Mouse (Mus musculus): ENCODE results near the gene Hist1h1c.

DNA sequence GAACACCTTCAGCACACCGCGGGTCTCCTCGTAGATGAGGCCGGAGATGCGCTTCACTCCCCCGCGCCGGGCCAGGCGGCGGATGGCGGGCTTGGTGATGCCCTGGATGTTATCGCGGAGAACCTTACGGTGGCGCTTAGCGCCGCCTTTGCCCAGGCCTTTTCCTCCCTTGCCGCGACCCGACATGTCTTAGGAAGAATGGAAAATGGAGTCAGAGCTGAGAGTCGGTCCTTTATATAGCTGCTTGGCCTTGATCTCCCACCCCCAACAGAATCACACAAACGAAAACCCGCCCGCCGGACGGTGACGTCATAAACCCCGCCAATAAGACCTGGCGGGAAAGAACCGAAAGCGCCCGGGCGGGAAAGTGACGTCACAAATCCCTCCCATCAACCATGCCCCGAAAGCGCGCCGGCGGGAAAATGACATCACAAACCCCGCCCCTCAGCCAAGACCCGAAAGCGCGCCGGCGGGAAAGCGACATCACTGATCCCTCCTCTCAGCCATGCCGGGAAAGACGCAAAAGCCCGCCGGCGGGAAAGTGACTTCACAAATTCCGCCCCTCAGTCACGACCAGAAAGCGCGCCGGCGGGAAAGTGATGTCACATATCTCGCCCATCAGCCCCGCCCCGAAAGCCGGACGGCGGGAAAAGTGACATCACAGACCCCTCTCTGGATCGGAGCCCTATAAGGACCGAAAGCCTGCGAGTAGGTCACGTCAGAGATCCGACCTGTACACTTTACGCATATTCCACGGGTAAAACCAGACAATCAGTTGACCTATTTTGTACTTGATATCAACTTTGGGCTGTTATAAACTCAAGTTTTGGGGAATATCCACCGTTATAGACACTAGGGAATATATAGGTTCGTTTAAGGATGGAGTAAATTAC, 22.6 kb downstream of the Hist1h1c start, which contains the start of gene Hist1h4a:
- TF ChIP-seq POLR2A (IDR thresholded peaks at IDR 0.05; ENCODE audit: low read depth, low read length) (peak; percentile 35; the same call in 1 of the 2 replicates), CTCF (IDR thresholded peaks at IDR 0.05; ENCODE audit: extremely low read depth, insufficient read depth, insufficient read length, insufficient replicate concordance) (no peak)
